Mouse (Mus musculus): ENCODE results near the gene Cox15.

GRCm38 (mm10) chr19:43769366-43769960, 16.7 kb upstream of the Cox15 start:
- TF ChIP-seq CTCF (IDR thresholded peaks at IDR 0.05; ENCODE audit: low read depth) (no peak), EP300 (IDR thresholded peaks at IDR 0.05; ENCODE audit: low read depth) (no peak)
